Mouse (Mus musculus) megakaryocyte-erythroid progenitor cell, adult 5-6 weeks (primary cell): Measurements from ENCODE around the gene Tmem50b. TPM values are rescaled to one million over a fixed set of nuclear protein-coding genes. Genes with fewer than 3 reads are reported as not detected.
"Not testable (repeated sequence)": the region's sequence is repeated elsewhere in the genome, so short reads cannot be mapped to it uniquely, and the experiment has no call there.

Experiments used
- ATAC-seq: replicated peaks from 2 replicates; pipeline ENCODE4 v1.8.0; 2016; ENCODE audit warnings: mild to moderate bottlenecking, inconsistent platforms; ENCODE audit not compliant: severe bottlenecking, poor library complexity, low FRiP score, low TSS enrichment
- total RNA-seq, 2 experiments: library from RNA; stranded (forward) in 1 of 2; stranded (reverse) in 1 of 2; fragments of 200-1000, 215-1000 nt in 1 of 2; fragments of >200 nt in 1 of 2; fragmentation: Nextera tagmentation in 1 of 2; gene quantifications; 2 replicates each; pipeline ENCODE4 v1.2.3; 2014 to 2017

Tmem50b gene
- total RNA-seq, 2 experiments from 2014 or later = 2.1 to 2.9 TPM

DNA sequence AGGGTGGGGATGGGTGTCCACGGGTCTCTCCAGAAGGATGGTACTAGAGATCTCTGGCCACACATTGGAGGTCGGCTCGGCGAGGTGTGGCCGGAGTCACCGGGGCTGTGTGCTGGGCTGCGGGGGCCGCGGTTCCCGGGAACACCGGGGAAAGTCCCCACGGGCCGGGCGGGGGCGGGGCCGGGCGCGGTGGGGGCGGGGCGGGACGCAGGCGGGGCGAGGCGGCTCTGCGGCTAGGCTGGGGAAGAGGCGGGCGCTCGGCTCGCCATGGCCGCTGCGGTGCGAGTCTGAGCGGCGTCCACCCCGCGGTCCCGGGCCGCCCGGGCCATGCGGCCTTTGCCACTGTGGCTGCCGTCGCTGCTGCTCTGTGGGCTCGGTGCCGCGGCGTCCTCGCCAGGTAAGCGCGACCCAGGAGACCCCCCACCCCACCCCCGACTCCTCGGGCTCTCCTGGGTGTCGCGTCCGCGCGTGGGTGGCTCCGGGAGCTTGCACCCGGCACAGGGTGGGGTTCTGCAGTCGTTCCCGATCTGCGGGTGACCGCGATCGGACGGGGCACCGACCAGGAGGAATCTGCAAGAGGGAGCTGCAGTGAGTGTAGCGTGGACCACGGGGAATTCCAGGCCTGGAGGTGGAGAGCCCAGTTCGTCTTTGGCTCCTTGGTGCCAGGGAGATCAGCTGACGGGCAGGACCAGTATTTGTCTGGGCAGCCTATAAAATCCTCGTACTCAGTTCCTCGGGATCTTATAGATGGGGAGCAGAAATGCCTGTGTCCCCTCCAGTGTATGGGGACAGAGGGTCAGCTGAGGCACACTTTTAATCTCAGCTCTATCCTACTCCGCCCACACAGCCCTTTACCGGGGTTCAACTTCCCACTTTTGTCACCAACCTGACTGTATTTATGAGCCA, 50.5 kb downstream of the Tmem50b start, which contains the start of gene Ifngr2:
Gene Ifngr2, plus strand, starts transcription at position 237 of the 906 bp plus-strand sequence.
- ATAC-seq = no peak

DNA sequence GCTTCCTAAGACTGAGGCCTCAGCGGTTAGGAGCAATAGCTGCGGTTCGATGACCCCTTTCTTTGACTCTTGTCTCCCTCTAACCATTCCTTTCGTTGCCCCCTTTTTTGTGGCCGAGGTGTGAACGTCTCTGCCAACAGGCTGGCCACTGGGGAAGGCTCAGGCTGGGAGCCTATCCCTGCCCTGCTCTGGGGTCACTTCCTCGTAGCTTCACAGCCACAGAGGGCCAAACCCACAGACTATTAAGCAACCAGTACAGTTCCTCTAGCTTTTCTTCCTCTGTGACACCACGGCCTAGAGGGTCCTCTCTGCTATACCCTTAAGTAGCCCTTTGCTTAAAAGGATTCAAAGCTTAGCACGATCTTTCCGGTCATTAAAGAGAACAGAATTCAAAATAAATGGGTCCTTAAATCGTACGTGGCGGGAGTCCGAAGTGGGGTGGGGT, 51.2 kb downstream of the Tmem50b start:
- ATAC-seq = no peak

DNA sequence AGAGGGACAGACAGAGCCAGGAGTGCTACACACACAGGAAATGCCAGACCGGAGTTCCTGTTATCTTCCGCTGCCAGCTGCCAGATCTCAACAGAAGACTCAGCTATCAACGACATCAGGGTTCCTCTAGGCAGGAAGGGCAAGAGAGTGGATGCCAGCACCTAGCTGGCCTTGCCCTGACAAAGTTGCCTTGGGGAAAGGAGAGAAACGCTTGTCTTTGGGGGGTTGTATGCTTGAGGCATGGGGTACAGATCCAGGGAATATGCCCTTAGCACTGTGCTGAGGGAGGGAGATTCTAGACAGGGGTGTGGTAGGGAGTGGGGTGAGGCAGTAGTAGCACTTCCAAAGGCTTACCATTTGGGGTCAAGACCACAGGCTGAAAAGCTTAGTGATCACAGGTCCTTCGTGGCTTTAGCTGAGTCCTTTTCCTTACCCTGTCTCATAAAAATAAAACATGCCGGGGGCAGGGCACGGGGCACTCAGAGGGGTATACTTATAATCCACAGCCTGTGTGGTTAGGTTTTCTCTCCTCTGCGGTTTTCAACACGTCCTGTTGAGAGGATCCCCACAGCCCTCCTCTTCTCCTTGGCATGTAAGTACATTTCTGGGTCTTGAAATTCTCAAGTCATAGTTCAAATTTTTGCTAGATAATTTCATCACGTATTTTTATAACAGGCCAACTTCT, 51.9 kb downstream of the Tmem50b start:
- ATAC-seq = peak; percentile 86

DNA sequence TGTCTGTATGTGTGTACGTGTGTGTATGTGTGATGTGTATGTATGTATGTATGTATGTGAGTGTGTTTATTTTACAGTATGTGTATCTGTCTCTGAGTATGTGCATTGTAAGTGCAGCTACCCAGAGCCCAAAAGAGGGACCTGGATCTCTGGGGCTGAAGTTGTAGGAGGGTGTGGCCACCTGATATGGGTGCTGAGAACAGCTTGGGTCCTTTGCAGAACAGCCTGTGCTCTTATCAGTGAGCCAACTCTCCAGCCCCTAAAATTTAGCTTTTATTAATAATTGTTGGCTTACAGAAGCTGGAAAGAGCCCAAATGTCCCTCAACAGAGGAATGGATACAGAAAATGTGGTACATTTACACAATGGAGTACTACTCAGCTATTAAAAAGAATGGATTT, 54.0 kb downstream of the Tmem50b start:
- ATAC-seq = no peak

DNA sequence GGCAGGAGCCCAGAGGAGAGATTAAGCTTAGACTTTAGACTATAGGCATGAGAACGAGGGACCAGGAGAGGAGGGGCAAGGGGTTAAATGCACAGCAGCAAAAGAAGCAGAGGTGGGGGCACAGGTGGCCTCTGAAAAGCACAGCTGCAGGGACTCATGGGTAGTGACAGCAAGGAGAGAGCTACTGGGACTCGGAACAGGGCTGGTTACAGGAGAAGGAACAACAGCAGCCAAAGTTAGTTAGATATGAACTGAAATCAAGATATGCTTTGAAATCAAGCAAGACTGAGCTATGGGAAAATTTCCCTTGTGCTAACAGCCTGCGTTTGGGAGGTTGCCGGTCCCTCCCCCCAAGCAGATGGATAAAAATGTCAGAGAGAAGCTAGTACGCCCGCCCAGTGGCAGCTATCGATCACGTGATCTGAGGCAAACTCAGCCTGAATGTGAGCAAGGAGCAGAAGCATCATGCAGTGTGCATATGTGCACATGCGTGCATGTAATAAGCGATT, 56.0 kb downstream of the Tmem50b start:
- peak; percentile 17; the same call in 1 of the 2 replicates for ATAC-seq

DNA sequence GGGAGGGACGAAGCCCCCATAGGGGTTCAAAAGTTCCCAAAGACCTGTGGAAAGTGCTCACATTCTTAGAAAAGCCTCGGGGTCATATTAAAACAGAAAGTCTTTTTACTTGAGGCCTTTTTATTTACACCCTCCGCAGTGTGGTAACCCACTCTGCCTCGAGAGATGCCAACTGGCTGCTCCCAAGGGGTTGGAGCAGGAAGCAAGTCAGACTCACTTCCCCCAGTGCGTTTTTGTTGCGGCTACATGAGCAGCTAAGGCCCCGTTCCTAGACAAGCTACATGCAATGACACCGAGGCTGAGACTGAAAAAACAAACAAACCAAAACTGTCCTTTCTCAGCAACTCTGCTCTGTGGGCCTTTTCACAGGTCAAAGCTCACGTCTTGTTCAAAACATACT, 59.1 kb downstream of the Tmem50b start:
- no peak for ATAC-seq

DNA sequence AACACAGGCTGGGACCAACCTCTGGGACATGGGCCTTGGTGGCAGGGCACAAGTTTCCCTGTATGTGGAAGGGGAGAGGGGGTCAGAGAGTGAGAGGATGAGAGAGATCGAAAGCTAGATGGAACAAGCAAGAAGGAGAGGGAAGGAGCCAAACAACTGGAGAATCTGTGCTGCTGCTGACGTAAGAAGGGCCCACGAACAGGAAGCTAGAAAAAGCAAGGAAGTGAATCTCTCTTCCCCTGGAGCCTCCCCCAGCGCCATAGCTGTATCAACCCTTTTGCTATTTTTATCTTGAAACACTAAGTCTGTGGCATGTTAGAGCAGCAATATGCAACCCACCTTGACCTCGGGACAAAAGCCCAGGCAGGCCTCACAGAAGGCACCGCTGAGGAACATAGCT, 59.5 kb downstream of the Tmem50b start:
- no peak for ATAC-seq

DNA sequence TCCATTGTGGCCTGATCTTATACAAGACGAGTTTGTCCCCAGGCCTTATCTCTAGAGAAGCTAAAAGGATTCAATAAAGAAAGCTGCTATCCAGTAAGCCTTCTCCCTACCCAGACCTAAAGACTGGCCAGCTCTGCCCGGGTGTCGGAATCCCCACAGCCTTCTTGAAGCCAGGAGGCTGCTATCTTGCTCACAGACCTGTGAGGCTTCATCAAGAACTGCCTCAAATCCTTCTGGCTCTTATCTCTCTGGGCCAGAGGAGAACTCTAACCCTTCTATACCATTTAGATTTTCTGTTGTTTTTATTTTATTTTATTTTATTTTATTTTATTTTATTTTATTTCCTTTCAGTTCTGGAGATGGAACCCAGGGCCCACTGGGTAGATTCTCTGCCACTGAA, 60.5 kb downstream of the Tmem50b start:
- peak; percentile 82 for ATAC-seq

DNA sequence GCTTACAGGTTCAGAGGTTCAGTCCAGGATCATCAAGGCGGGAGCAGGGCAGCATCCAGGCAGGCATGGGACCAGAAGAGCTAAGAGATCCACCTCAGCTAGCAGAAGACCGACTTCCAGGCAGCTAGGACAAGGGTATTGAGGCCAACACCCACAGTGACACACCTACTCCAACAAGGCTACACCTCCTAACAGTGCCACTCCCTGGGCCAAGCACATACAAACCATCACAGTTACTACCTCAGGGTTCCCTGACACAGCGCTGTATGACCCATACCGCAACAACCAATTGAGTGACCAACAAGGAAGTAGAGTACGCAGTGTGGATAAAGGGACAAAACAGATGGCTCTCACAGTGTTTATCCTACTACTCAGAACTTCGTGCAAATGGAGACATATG, 61.2 kb downstream of the Tmem50b start:
- ATAC-seq = no peak

DNA sequence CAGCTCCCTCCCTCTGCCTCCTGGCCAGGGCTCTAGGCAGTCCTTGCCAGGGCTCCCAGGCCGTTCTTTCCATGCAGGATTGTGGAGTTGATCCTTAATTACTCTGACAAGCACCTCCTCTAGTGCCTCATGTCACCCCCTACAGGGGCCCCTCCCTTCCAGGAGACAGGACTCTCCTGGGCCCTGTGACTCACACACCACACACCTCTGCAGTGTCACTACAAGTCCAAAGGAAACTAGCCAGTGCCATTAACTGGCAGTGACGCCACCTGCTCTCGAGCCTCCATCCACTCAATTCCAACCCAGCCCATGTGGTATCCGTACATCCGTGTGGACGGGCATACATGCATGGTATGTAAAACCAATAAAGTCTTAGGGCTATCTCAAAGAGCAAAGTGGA, 62.7 kb downstream of the Tmem50b start:
- ATAC-seq = no peak

DNA sequence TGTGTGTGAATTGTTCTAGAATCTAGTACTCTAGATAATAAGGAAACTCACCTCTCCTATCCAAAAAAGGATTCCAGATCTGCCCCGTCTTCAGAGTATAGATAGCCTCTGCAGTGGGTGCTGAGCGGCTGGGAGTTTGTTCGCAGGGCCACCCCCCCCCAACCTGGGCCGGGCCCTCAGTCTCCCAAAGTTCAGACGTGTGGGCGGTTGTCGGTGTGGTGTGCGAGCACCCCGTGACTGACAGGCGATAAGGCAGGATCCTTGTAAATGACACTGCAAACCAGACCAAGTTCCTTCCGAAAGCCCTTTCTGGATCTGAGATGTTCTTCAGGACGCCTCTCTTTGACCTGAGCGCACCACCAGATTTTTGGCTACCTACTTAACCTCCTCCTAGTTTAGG, 63.1 kb downstream of the Tmem50b start:
- peak; percentile 63 for ATAC-seq

DNA sequence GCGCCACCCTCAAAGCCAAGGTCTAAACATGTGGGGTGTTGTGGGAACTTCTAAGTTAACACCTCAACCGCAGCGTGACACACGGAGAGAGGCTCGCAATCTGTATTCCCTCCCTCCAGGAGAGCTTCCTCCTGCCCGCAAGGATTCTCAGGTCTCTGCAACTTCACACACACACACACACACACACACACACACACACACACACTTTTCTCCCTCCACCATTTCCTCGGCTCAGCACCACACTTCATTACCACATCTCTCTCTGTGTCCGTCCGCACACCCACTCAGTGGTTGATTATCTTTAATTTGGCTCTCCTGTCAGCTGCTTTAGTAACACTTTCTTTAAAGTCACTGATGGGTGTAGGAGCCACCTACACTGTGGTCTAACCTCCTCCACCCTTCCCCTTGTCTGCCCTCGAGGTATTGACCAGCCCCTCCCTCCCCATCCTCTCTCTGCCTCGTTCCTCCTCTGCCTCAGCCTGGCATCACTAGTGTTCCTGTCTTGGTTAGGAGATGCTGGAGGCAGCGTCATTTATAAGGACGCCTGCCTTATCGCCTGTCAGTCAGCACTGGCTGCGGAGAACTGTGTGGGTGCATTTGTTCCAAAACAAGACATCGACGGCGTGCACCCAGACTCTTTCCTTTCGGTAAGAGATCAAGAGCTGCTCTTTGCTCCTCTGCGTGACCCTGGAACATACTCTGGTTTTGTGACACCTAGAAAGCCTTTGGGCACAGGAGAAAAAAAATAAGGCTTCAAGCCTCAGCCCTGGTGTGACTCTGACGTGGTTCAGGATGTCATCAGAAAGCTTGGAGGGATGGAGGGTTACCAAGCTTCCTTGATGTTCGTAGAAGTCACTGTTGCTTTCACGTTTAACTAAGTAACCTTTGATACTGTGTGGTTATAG, 64.3 kb downstream of the Tmem50b start:
- ATAC-seq = peak; percentile 45

DNA sequence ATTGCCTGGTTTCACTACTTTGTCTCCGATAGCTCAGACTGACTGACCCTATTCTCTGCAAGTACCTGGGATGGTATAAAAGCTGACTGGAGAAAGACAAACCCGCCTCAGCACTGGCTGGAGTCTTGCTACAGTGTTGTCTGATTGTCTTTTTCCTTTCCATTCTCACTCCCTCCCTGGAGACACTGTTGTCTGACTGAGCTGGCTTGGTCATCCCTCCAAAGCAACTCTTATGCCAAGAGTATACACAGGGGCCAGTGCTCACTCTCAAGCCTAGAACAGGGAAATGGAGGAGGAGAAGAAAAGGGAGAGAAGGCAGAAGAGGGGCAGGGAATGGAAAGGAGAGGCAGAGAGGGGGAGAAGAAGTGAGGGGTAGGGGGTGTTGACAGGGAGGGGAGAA, 65.2 kb downstream of the Tmem50b start:
- ATAC-seq = no peak

DNA sequence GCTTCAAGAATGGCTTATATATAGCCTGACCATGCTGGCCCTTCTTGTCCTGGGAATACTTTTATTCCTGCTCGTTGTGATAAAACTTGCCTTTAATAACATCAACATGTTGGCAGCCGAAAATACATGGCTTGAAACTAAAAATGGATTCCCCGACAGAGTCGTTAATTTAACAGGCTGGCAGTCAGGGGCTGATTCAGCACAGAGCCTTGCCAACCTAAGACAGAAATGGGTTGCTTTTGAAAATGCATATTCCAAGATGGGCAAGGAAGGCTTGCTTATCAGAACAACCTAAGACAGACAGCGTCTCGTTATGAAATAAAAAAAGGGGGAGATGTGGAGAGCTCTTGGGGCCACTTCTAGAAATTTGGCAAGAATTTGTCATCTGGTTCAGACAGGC, 65.7 kb downstream of the Tmem50b start:
- ATAC-seq = no peak

DNA sequence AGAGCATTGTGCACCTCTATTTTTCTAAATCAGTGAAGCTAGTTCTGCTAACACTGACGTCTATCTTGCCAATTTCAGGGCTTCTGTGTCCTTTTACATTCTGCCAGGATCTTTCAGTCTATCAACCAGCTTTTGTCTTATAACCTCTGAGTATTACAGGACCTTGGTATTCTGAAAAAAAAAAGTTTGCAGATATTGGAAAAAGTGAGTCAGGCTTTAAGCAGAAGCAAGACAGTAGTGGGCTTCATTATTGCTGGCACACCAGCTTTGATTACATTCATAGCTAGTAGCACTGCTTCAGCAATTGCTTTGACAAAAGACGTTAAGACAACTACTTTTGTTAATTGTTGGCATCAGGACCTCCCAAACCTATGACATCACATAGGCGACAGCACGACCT, 66.8 kb downstream of the Tmem50b start:
- ATAC-seq = not testable (repeated sequence)

DNA sequence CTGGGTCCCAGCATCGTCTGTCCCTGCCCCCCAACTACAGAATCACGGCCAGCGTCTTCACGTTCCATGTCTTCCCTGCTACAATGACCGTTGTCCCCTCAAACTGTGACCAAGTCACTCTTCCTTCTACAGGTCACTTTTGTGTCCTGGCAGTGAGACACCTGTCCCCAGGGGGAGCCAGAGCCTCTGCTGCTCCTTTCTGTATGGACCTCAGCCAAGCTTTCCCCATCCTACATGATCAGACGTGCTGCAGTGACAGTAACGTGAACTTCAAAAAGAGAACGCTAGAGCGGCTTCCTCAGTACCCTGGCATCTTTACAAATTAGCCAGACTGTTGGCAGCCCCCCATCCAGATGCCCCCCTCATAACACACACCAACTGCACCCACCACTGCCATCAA, 69.0 kb downstream of the Tmem50b start:
- no peak for ATAC-seq

DNA sequence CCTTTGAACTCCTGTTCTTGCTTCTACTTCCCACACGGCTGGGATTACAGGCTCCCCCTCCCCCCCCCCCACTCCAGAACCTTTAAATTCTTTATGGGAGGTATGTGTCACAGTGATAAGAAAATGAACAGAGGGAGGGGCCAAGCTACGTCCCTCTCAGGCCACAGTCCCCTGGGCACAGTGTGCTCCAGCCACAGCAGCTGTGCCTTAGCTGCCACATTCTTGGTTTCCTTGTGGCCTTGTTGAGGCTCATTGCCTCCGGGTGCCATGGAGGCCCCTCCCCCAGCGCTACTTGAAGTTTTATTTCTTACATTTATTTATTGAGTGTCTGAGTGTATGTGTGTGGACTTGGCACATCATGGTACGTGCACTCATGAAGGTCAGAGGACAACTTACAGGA, 70.1 kb downstream of the Tmem50b start:
- peak; percentile 53 for ATAC-seq

DNA sequence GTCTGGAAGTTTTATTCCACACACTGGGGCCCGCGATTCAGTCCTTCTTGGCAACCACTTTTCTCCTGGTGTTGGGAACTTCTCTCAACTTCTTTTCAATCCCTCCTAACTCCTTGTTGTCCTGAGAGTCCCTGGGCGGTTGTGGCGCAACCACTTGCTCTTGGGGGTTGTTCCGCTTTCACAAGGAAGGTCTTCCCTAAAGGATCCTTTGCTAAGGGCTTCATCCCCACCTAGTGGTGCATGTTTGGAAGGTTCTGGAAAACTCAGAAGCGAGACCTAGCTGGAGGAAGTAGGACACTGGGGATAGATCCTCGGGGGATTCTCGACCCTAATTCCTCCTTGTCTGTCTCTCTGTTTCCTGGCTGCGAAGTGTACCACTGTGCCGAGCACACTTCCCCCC, 70.5 kb downstream of the Tmem50b start:
- no peak for ATAC-seq

DNA sequence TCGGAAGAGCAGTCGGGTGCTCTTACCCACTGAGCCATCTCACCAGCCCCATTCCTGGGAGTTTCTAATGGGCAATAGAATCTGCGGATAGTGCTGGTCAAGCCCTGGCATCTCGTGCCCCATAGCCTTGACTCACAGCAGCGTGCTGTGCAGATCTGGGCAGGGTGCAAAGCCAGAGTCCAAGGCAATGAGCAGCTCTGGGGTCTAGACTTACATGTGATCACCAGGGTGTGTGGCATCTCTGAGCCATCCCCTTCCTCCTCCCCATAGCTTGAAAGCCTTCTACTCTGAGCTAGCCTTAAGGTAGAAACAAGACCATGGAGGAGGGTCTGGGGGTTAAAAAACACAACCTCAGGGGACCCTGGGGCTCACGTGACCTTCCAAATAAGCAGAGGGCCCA, 71.3 kb downstream of the Tmem50b start:
- no peak for ATAC-seq
